Mouse (Mus musculus) neural tube, embryonic 13.5 days (tissue): ENCODE measurements around the gene Il15. TPM values are rescaled to one million over a fixed set of nuclear protein-coding genes. Genes with fewer than 3 reads are reported as not detected.

ENCODE experiments used
- ATAC-seq: fragments of 200-750 bp; cut with Nextera tagmentation; 2 replicates; pipeline ENCODE4 v1.8.0; 2017; ENCODE audit warnings: low read depth, mild to moderate bottlenecking, moderate TSS enrichment, moderate library complexity
- H3K27ac ChIP-seq: fragments of 300-500 bp; sonication (generic); replicated peaks from 2 replicates; pipeline ENCODE4 v1.5.1; 2015; ENCODE audit warnings: moderate library complexity, mild to moderate bottlenecking, inconsistent platforms
- H3K27me3 ChIP-seq: fragments of 300-500 bp; sonication (generic); 2 replicates; pipeline ENCODE4 v1.6.1; 2015; ENCODE audit warnings: mild to moderate bottlenecking, inconsistent platforms
- H3K36me3 ChIP-seq: fragments of 300-500 bp; sonication (generic); 2 replicates; pipeline ENCODE4 v1.6.1; 2015; ENCODE audit warnings: mild to moderate bottlenecking, inconsistent platforms
- H3K4me1 ChIP-seq: fragments of 300-500 bp; sonication (generic); replicated peaks from 2 replicates; pipeline ENCODE4 v1.6.1; 2015; ENCODE audit warnings: inconsistent platforms
- H3K4me2 ChIP-seq: fragments of 300-500 bp; sonication (generic); 2 replicates; pipeline ENCODE4 v1.6.1; 2015; ENCODE audit warnings: inconsistent platforms, mild to moderate bottlenecking, moderate library complexity
- H3K4me3 ChIP-seq: fragments of 300-500 bp; sonication (generic); 2 replicates; pipeline ENCODE4 v1.5.1; 2015; ENCODE audit warnings: mild to moderate bottlenecking, inconsistent platforms
- H3K9ac ChIP-seq: fragments of 300-500 bp; sonication (generic); 2 replicates; pipeline ENCODE4 v1.6.1; 2015; ENCODE audit warnings: moderate library complexity, mild to moderate bottlenecking, inconsistent platforms
- H3K9me3 ChIP-seq: fragments of 300-500 bp; sonication (generic); 2 replicates; pipeline ENCODE4 v1.6.1; 2016; ENCODE audit warnings: inconsistent platforms
- WGBS: fragments of 180-500 bp; shearing (Covaris S2); methylation state at CpG from one replicate; pipeline ENCODE4 v1.1.7; 2015; 5-methylcytosine and 5-hydroxymethylcytosine counted together
- polyA plus RNA-seq: library from polyadenylated mRNA; unstranded; fragments of >200 nt; fragmentation: Nextera tagmentation; extraction: Ambion mirVana; gene quantifications from 2 replicates; pipeline ENCODE4 v1.2.1, GENCODE M21; 2015

Gene Il15
- polyA plus RNA-seq, 1 experiment from 2014 or later, result 0.88 TPM

- Histone ChIP-seq H3K9ac (no peak overlapping the region), H3K27ac (no peak overlapping the region), H3K4me2 (no peak overlapping the region), H3K4me3 (no peak overlapping the region), H3K4me1 (0 out of 2 replicates have a peak, but pooled peaks cover 6% of the 10 kb centered on the region), H3K36me3 (no peaks in the 10 kb centered on the region), H3K27me3 (no peaks in the 10 kb centered on the region), H3K9me3 (no peaks in the 10 kb centered on the region)
- no peak for ATAC-seq
- 92% methylated on average over 1 of the region's 1 CpGs for WGBS
These were observed 14.6 kb downstream of the Il15 start for GRCm38 (mm10) chr8:82388356-82388902.

GRCm38 (mm10) chr8:82387614-82388013 lies 15.4 kb downstream of the Il15 start:
- ATAC-seq, result no peak
- H3K36me3 ChIP-seq, result no peaks in the 10 kb centered on the region
- no peak overlapping the region for H3K9ac ChIP-seq
- H3K4me2 ChIP-seq, result no peak overlapping the region
- H3K27me3 ChIP-seq, result no peaks in the 10 kb centered on the region
- no peak overlapping the region for H3K4me3 ChIP-seq
- 87% methylated on average over 1 of the region's 1 CpGs for WGBS
- no peaks in the 10 kb centered on the region for H3K9me3 ChIP-seq
- no peak overlapping the region for H3K27ac ChIP-seq
- 0 out of 2 replicates have a peak, but pooled peaks cover 6% of the 10 kb centered on the region for H3K4me1 ChIP-seq

GRCm38 (mm10) chr8:82385867-82386266 lies 17.2 kb downstream of the Il15 start:
- H3K36me3 ChIP-seq, result no peaks in the 10 kb centered on the region
- H3K27me3 ChIP-seq, result no peaks in the 10 kb centered on the region
- H3K4me1 ChIP-seq, result 0 out of 2 replicates have a peak, but pooled peaks cover 6% of the 10 kb centered on the region
- ATAC-seq, result no peak
- H3K4me3 ChIP-seq, result no peak overlapping the region
- H3K9ac ChIP-seq, result no peak overlapping the region
- no peak overlapping the region for H3K27ac ChIP-seq
- H3K9me3 ChIP-seq, result no peaks in the 10 kb centered on the region
- H3K4me2 ChIP-seq, result no peak overlapping the region

- ATAC-seq, result peak; percentile 72; the same call in 1 of the 2 replicates
- Histone ChIP-seq H3K4me1 (0 out of 2 replicates have a peak, but pooled peaks cover 6% of the 10 kb centered on the region), H3K36me3 (no peaks in the 10 kb centered on the region), H3K27ac (no peak overlapping the region), H3K4me3 (no peak overlapping the region), H3K27me3 (no peaks in the 10 kb centered on the region), H3K9me3 (no peaks in the 10 kb centered on the region), H3K9ac (no peak overlapping the region), H3K4me2 (no peak overlapping the region)
- 49% methylated on average over 11 of the region's 11 CpGs for WGBS
These were observed 18.4 kb downstream of the Il15 start for GRCm38 (mm10) chr8:82384458-82385234.

GRCm38 (mm10) chr8:82383346-82383745 lies 19.7 kb downstream of the Il15 start:
- 84% methylated on average over 3 of the region's 3 CpGs for WGBS
- H3K27ac ChIP-seq, result no peak overlapping the region
- H3K36me3 ChIP-seq, result no peaks in the 10 kb centered on the region
- no peak for ATAC-seq
- H3K9ac ChIP-seq, result no peak overlapping the region
- H3K27me3 ChIP-seq, result no peaks in the 10 kb centered on the region
- H3K4me2 ChIP-seq, result no peak overlapping the region
- H3K9me3 ChIP-seq, result no peaks in the 10 kb centered on the region
- 0 out of 2 replicates have a peak, but pooled peaks cover 6% of the 10 kb centered on the region for H3K4me1 ChIP-seq
- H3K4me3 ChIP-seq, result no peak overlapping the region

- Histone ChIP-seq H3K9ac (no peak overlapping the region), H3K4me2 (no peak overlapping the region), H3K27me3 (no peaks in the 10 kb centered on the region), H3K27ac (no peak overlapping the region), H3K4me1 (0 out of 2 replicates have a peak, but pooled peaks cover 6% of the 10 kb centered on the region), H3K9me3 (no peaks in the 10 kb centered on the region), H3K4me3 (no peak overlapping the region), H3K36me3 (no peaks in the 10 kb centered on the region)
- ATAC-seq, result no peak
- WGBS, result 44% methylated on average over 2 of the region's 2 CpGs
These were observed 20.7 kb downstream of the Il15 start for GRCm38 (mm10) chr8:82382316-82382715.

- no peak for ATAC-seq
- Histone ChIP-seq H3K27me3 (no peaks in the 10 kb centered on the region), H3K36me3 (no peaks in the 10 kb centered on the region), H3K4me1 (no peaks in the 10 kb centered on the region), H3K4me2 (no peak overlapping the region), H3K9ac (no peak overlapping the region), H3K4me3 (no peak overlapping the region), H3K27ac (no peak overlapping the region), H3K9me3 (no peaks in the 10 kb centered on the region)
- 82% methylated on average over 4 of the region's 4 CpGs for WGBS
These were observed 28.6 kb downstream of the Il15 start for GRCm38 (mm10) chr8:82374470-82374869.

GRCm38 (mm10) chr8:82372846-82373245 lies 30.2 kb downstream of the Il15 start:
- H3K4me2 ChIP-seq, result no peak overlapping the region
- no peaks in the 10 kb centered on the region for H3K9me3 ChIP-seq
- H3K36me3 ChIP-seq, result no peaks in the 10 kb centered on the region
- H3K27me3 ChIP-seq, result no peaks in the 10 kb centered on the region
- H3K27ac ChIP-seq, result no peak overlapping the region
- no peaks in the 10 kb centered on the region for H3K4me1 ChIP-seq
- ATAC-seq, result no peak
- no peak overlapping the region for H3K9ac ChIP-seq
- no peak overlapping the region for H3K4me3 ChIP-seq
- 92% methylated on average over 6 of the region's 6 CpGs for WGBS

GRCm38 (mm10) chr8:82370657-82371056 lies 32.4 kb downstream of the Il15 start:
- no peak for ATAC-seq
- no peak overlapping the region for H3K4me3 ChIP-seq
- no peaks in the 10 kb centered on the region for H3K36me3 ChIP-seq
- 94% methylated on average over 6 of the region's 6 CpGs for WGBS
- H3K4me2 ChIP-seq, result no peak overlapping the region
- no peak overlapping the region for H3K9ac ChIP-seq
- H3K4me1 ChIP-seq, result no peaks in the 10 kb centered on the region
- no peaks in the 10 kb centered on the region for H3K27me3 ChIP-seq
- no peak overlapping the region for H3K27ac ChIP-seq
- no peaks in the 10 kb centered on the region for H3K9me3 ChIP-seq

- Histone ChIP-seq H3K9me3 (no peaks in the 10 kb centered on the region), H3K4me2 (no peak overlapping the region), H3K27ac (no peak overlapping the region), H3K4me1 (no peaks in the 10 kb centered on the region), H3K9ac (no peak overlapping the region), H3K27me3 (no peaks in the 10 kb centered on the region), H3K36me3 (no peaks in the 10 kb centered on the region), H3K4me3 (no peak overlapping the region)
- 86% methylated on average over 1 of the region's 1 CpGs for WGBS
- ATAC-seq, result no peak
These were observed 42.0 kb downstream of the Il15 start for GRCm38 (mm10) chr8:82361061-82361460.

GRCm38 (mm10) chr8:82356091-82356490 lies 46.9 kb downstream of the Il15 start:
- Histone ChIP-seq H3K4me3 (no peak overlapping the region), H3K27ac (no peak overlapping the region), H3K9me3 (no peaks in the 10 kb centered on the region), H3K36me3 (no peaks in the 10 kb centered on the region), H3K27me3 (no peaks in the 10 kb centered on the region), H3K4me2 (no peak overlapping the region), H3K4me1 (no peaks in the 10 kb centered on the region), H3K9ac (no peak overlapping the region)
- peak; percentile 36; the same call in 1 of the 2 replicates for ATAC-seq
- 46% methylated on average over 2 of the region's 2 CpGs for WGBS

- H3K9me3 ChIP-seq, result no peaks in the 10 kb centered on the region
- H3K4me3 ChIP-seq, result no peak overlapping the region
- no peak overlapping the region for H3K9ac ChIP-seq
- H3K4me2 ChIP-seq, result no peak overlapping the region
- H3K4me1 ChIP-seq, result no peaks in the 10 kb centered on the region
- no peak for ATAC-seq
- no peaks in the 10 kb centered on the region for H3K27me3 ChIP-seq
- WGBS, result 70% methylated on average over 1 of the region's 1 CpGs
- H3K27ac ChIP-seq, result no peak overlapping the region
- H3K36me3 ChIP-seq, result no peaks in the 10 kb centered on the region
These were observed 51.6 kb downstream of the Il15 start for GRCm38 (mm10) chr8:82351268-82351943.
